Mouse (Mus musculus) neural tube, embryonic 11.5 days (tissue): ENCODE measurements around the gene Il10ra. TPM values are rescaled to one million over a fixed set of nuclear protein-coding genes. Genes with fewer than 3 reads are reported as not detected.

Source experiments
- ATAC-seq: fragments of 200-750 bp; cut with Nextera tagmentation; 2 replicates; pipeline ENCODE4 v1.8.0; 2017; ENCODE audit warnings: moderate number of reproducible peaks, mild to moderate bottlenecking, moderate TSS enrichment, moderate library complexity; ENCODE audit not compliant: insufficient read depth, low FRiP score, low TSS enrichment
- DNase-seq: peaks from one replicate; pipeline ENCODE4 v3.0.0-alpha.2; 2015; ENCODE audit warnings: low spot score
- H3K27ac ChIP-seq: fragments of 300-500 bp; sonication (generic); 2 replicates; pipeline ENCODE4 v1.5.1; 2014; ENCODE audit warnings: low read depth, mild to moderate bottlenecking, low read length
- H3K27me3 ChIP-seq: fragments of 300-500 bp; sonication (generic); 2 replicates; pipeline ENCODE4 v1.6.1; 2014; ENCODE audit warnings: mild to moderate bottlenecking, low read length, mixed read lengths; ENCODE audit not compliant: control insufficient read depth, insufficient read depth
- H3K36me3 ChIP-seq: fragments of 300-500 bp; sonication (generic); 2 replicates; pipeline ENCODE4 v1.6.1; 2014; ENCODE audit warnings: mild to moderate bottlenecking, low read length, moderate library complexity, mixed read lengths; ENCODE audit not compliant: control insufficient read depth, insufficient read depth
- H3K4me1 ChIP-seq: fragments of 300-500 bp; sonication (generic); 2 replicates; pipeline ENCODE4 v1.6.1; 2014; ENCODE audit warnings: low read length, mixed read lengths; ENCODE audit not compliant: control insufficient read depth, insufficient read depth
- H3K4me2 ChIP-seq: fragments of 300-500 bp; sonication (generic); 2 replicates; pipeline ENCODE4 v1.6.1; 2014; ENCODE audit warnings: low read depth, mild to moderate bottlenecking, moderate library complexity
- H3K4me3 ChIP-seq: fragments of 300-500 bp; sonication (generic); 2 replicates; pipeline ENCODE4 v1.5.1; 2014; ENCODE audit warnings: low read depth, low read length
- H3K9ac ChIP-seq: fragments of 300-500 bp; sonication (generic); 2 replicates; pipeline ENCODE4 v1.6.1; 2014; ENCODE audit warnings: mild to moderate bottlenecking, low read length
- H3K9me3 ChIP-seq: fragments of 300-500 bp; sonication (generic); 2 replicates; pipeline ENCODE4 v1.6.1; 2016; ENCODE audit warnings: low read length; ENCODE audit not compliant: control insufficient read depth
- WGBS: fragments of 180-500 bp; shearing (Covaris S2); extraction: QIAGEN DNeasy Blood & Tissue Kit; methylation state at CpG from one replicate; pipeline ENCODE4 v1.1.7; 2014; 5-methylcytosine and 5-hydroxymethylcytosine counted together
- microRNA-seq: library from miRNA; unstranded; fragments of <30 nt; microRNA quantifications from one replicate; pipeline ENCODE4, GENCODE M21; 2016
- polyA plus RNA-seq: library from polyadenylated mRNA; unstranded; fragments of >200 nt; fragmentation: Nextera tagmentation; extraction: Ambion mirVana; gene quantifications from 2 replicates; pipeline ENCODE4 v1.2.1, GENCODE M21; 2014

Il10ra gene
- polyA plus RNA-seq, 1 experiment from 2014 or later = 0.77 TPM

DNA sequence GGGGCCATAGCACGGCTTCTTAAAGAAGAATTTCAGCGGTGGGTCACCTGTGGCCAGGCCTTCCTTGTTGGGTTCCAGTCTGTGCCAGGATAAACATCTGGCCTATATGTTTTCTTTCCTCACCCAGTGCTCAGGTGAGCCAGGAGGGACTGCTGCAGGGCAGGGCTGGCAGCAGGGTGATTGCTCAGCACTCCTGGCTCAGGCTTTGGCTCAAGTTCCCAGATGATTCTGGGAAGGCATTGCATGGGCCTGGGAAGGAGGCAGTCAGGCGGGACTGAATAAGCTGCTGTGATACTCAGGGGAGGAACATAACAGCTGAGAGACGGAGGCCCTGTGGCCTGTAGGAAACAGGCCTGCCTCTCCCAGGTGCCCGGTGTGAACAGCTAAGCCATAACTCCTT lies 63.8 kb downstream of the Il10ra start:
- DNase-seq (no peak), ATAC-seq (no peak)
- Histone ChIP-seq H3K4me3 (no peak overlapping the region), H3K9ac (no peak overlapping the region), H3K9me3 (no peaks in the 10 kb centered on the region), H3K27me3 (0 out of 2 replicates have a peak, but pooled peaks cover 2% of the 10 kb centered on the region), H3K4me2 (no peak overlapping the region), H3K4me1 (no peaks in the 10 kb centered on the region), H3K27ac (no peak overlapping the region), H3K36me3 (no peaks in the 10 kb centered on the region)
- WGBS = 81% methylated on average over 5 of the region's 5 CpGs

Small RNA genes within 50 kb of the gene (microRNA-seq; reads per million reads assigned to microRNA genes)
- not detected for gene Mir7086

Other genes with a start within 250 kb of the Il10ra start
- gene Mpzl2, start 229.3 kb downstream of the Il10ra start, polyA plus RNA-seq = 3.7 and 3.9 TPM in 2 replicates
- 1.8 and 1.9 TPM in 2 replicates for gene Mpzl3, start 214.0 kb downstream of the Il10ra start, polyA plus RNA-seq
- 0.09 and 0.99 TPM in 2 replicates for gene Jaml, start 190.0 kb downstream of the Il10ra start, polyA plus RNA-seq
- gene Scn2b, start 151.4 kb downstream of the Il10ra start, polyA plus RNA-seq = 3.4 and 4.4 TPM in 2 replicates
- gene Scn4b, start 130.8 kb downstream of the Il10ra start, polyA plus RNA-seq = 0.12 TPM in 2 replicates
- gene BC049352, start 87.1 kb downstream of the Il10ra start, polyA plus RNA-seq = not detected in 2 replicates
- not detected in 2 replicates for gene Tmprss4, start 65.1 kb downstream of the Il10ra start, polyA plus RNA-seq
- 0.16 TPM in 1 of 2 replicates, not detected in the other for gene Tmprss13, start 50.0 kb upstream of the Il10ra start, polyA plus RNA-seq
- 109 and 111 TPM in 2 replicates for gene Fxyd6, start 101.0 kb upstream of the Il10ra start, polyA plus RNA-seq
- 0.88 and 2.1 TPM in 2 replicates for gene Fxyd2, start 130.5 kb upstream of the Il10ra start, polyA plus RNA-seq
- gene Dscaml1, start 157.5 kb upstream of the Il10ra start, polyA plus RNA-seq = 1.1 and 1.2 TPM in 2 replicates